Mouse (Mus musculus): Measurements from ENCODE around the gene Tctex1d1.

Tctex1d1 gene

GRCm38 (mm10) chr4:102987325-102987724 is 8.9 kb downstream of the Tctex1d1 start:
- DNase-seq (ENCODE audit: extremely low read depth, insufficient read length, low spot score) = no peak

DNA sequence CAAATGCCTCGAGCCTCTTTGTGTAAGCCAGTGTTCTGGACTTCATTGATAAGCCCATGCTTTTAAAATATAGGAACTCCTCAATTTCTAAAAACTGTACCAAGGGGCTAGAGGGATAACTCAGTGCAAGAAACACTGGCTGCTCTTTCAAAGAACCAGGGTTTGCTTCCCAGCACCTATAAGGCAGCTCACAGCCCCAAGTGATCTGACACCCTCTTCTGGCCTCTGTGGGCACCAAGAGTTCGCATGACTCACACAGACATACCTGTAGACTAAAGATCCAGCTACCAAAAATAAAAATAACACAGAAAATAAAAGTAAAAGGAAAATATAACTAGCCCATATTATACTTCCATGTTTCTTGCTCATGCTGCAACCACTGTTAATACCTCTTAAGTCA is 9.3 kb downstream of the Tctex1d1 start:
- DNase-seq (ENCODE audit: extremely low read depth, insufficient read length, low spot score) = no peak

GRCm38 (mm10) chr4:102988526-102988925 is 10.1 kb downstream of the Tctex1d1 start:
- no peak for DNase-seq (ENCODE audit: extremely low read depth, insufficient read length, low spot score)

GRCm38 (mm10) chr4:102989391-102989790 is 11.0 kb downstream of the Tctex1d1 start:
- no peak for DNase-seq (ENCODE audit: extremely low read depth, insufficient read length, low spot score)

DNA sequence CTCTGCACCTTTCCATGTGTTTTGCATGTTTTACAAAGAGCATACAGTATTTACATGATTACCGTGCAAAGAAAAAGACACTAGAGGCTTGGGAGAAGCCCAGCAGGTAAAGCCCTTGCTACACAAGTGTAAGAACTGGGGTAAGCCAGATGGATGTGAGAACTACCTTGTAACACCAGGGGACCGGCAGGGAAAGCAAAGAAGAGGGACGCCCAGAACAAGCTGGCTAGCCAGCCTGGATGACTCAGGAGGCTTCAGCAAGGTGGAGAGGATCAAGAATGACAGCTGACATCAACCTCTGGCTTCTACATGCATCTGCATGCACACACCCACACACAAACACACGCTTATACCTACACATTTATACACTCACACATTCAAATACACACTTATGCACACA is 11.6 kb downstream of the Tctex1d1 start:
- DNase-seq (ENCODE audit: extremely low read depth, insufficient read length, low spot score) = no peak

DNA sequence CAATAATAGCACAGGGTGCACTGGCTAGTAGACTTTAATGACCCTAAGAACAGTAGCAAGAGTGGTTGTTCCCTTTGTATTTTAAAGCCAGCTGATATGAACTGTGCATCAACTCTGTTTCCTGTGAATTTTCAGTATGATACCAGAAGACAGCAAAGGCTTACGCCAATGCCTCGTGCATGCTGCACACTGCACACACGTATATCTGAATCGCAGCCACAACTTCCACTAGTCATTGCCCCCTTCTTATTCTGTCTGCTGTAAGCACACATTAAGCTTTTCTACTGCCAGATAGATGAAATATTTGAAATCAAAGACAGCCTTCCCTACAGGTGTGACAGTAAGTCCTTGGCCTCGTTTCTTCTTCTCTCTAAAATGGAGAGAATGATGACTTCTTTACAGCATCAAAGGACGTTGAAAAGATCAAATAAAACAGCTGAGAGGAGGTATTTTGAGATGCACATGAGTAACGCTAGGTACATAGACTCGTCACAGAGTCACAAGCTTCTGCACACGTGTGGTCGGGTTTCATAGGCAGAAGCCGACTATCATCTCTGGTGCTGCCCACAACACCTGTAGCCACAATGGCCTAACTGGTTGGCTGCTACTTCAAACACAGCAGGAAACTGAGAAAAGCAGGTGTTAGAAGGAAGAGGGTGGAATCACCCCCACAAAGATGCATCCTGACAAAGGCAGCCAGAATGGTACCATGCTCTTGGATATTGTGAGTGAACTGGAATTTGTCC is 12.4 kb downstream of the Tctex1d1 start:
- DNase-seq (ENCODE audit: extremely low read depth, insufficient read length, low spot score) = no peak

DNA sequence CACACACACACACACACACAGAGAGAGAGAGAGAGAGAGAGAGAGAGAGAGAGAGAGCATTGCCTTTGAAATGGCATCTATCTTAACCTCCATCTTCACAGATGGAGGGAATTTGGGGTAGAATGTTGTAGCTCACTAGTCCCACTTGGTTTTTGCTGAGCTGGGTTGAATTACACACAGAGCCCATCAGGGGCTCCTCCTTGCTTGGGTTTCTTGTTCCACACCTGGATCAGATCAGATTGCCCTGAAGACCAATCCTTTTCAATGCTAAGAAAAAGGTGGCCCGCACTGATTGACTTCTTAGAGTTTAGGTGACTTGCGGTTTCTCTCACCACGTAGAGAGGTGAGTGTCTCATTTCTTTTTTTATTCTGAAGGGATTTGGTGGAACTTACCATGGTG is 13.3 kb downstream of the Tctex1d1 start:
- DNase-seq (ENCODE audit: extremely low read depth, insufficient read length, low spot score) = no peak

DNA sequence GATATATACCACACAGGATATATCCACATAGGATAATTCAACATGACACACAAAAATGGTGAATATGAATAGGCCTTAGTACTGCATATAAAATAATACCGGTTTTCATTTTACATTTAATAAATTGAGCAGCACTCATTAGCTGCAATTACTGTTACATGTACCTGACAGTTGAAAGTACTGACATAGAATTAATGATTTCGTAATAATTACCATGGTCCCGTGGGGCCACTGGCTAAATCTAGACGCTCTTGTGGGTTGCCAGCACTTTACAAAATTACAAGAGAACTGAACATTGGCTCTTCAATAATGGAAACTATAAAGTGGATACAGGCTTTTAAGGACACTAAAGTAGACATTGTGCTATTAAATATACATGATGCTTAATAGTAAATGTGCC is 26.3 kb downstream of the Tctex1d1 start:
- DNase-seq (ENCODE audit: extremely low read depth, insufficient read length, low spot score) = no peak

DNA sequence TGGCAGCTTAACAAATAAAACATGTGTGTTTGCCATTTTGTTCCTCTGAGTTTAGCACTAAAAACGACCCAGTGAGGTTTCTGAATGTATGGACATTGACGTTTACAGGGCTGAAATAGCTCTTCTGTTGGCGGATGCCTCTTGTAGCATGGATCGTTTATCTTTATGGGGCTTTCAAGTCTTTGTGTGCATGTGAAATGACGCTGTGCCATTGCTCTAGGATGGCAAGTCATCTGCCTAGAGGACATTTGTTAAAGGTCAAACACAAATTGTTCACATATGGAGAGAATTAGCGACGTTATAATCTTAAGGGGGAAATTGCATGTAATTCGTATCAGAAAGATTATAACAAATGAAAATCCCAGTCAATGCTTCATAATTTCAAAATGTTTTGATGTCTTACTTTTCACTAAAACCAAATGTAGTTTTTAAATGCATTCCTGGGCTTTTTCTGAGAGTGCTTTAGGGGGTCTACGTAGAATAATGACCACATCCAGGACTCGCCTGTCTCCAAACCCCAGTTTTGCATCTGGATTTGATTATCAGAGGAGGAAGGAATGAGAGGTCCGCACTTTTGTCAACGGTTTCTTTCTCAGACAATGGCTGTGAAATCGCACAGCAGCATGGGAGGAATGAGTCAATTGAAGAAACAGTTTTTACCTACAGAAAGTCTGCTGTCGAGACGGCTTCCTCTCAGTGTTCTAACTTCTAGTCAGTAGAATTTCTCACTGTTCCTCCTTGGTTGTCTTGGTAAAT is 27.0 kb downstream of the Tctex1d1 start:
- DNase-seq (ENCODE audit: extremely low read depth, insufficient read length, low spot score) = no peak

- DNase-seq (ENCODE audit: extremely low read depth, insufficient read length, low spot score) = no peak
Observed at GRCm38 (mm10) chr4:103006266-103006665, 27.9 kb downstream of the Tctex1d1 start.

- no peak for DNase-seq (ENCODE audit: extremely low read depth, insufficient read length, low spot score)
Observed at GRCm38 (mm10) chr4:103006943-103007418, 28.6 kb downstream of the Tctex1d1 start.

GRCm38 (mm10) chr4:103010734-103011133 is 32.3 kb downstream of the Tctex1d1 start:
- DNase-seq (ENCODE audit: extremely low read depth, insufficient read length, low spot score) = no peak

DNA sequence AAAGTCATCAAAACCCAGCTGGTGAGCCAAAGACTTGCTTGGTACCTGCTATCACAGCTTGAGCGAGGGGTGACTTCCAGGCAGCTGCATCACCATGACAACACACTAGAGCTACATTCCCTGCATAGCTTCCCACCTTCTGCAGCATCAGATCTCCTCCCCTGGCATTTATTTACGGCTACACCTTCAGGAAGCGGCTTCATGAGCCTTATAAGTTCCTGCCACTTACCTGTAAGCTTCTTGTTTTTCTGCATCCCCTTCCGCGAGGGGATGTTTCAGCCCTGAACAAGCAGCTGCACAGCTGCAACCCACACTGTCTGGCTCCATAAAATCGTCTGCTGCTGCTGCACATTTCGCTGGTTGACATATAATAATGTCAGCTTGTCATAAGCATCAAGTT is 33.4 kb downstream of the Tctex1d1 start:
- DNase-seq (ENCODE audit: extremely low read depth, insufficient read length, low spot score) = no peak

DNA sequence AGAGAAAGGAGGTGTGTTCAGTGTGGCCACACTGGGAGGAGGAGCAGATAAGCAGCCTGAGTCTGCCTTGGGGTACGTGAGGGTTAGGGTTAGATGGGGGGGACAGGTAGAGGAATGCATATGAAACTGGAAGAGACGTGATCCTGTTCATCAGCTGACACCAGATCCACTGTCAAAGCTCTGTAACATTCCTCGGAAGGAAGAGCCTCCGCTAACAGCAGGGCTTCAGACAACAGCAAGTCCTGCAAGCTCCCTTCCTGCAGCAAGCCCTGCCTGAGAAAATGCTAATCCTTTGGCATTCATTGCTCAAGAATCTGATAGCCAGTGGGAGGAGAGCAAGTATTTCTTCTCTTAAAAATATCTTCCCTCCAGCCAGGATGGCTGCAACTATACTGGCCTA is 35.1 kb downstream of the Tctex1d1 start:
- DNase-seq (ENCODE audit: extremely low read depth, insufficient read length, low spot score) = no peak

- DNase-seq (ENCODE audit: extremely low read depth, insufficient read length, low spot score) = no peak
Observed at GRCm38 (mm10) chr4:103026621-103027020, 48.2 kb downstream of the Tctex1d1 start, which contains the start of gene Insl5. Gene Insl5 (minus strand): TSS chr4:103026842.

- DNase-seq (ENCODE audit: extremely low read depth, insufficient read length, low spot score) = no peak
Observed at GRCm38 (mm10) chr4:103027745-103028144, 49.3 kb downstream of the Tctex1d1 start.

DNA sequence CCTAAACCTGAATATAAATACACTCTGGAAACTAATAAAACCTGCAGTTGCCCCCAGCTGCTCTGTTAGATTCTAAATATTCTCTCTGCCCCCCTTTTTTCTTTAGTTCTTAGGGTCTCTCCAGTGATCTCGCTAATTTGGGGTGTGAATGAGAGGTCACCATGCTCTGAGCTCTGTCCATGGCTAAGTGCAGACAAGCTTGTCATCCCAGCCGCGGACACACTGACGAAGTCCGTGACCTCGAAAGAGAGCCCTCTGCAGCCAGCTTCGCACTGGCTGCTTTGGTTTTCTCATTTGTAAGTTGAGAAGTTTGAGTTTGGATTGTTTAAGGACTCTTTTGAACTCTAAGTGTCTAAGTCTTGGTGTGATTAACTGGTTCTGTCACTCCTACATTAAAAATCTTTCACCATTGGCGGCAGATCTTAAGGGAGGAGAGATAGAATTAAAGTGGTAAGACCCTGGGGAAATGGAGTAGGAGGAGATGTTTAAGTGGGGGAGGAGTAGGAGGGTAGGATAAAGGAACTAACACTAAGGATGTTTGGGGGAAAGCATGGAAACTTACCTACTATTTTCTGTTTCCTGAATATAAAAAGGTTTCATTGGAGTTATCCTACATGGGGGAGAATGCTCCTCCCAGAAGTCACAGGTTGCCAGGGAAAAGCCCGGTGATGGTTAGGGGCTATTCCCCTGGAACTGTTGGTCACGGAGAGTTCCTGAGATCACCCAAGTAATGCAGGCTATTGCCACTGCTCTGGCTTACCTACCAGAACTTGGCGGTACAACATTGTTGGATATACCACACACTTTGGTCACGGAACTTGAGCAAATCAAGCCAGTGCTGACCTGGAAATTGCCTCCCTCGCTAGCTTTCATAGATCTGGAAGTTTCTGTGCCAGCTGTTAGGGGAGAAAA is 50.0 kb downstream of the Tctex1d1 start:
- DNase-seq (ENCODE audit: extremely low read depth, insufficient read length, low spot score) = no peak

GRCm38 (mm10) chr4:103039103-103039837 is 60.9 kb downstream of the Tctex1d1 start:
- no peak for DNase-seq (ENCODE audit: extremely low read depth, insufficient read length, low spot score)

DNA sequence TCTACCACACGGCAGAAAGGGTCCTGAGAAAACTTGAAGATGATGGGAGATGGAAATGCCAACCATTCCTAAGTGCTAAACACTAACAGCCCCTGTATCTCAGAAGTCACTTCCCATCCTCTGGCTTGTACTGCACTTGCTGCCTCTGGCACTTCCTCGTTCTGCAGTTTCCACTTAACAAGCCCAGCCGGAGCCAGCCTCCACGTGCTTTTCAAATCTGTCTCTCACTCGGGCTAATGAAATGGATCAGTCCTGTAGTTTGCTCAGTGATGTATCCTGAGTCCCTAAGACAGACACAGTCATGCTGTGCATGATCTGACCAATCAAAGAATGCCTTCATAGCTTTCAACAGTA is 61.4 kb downstream of the Tctex1d1 start:
- no peak for DNase-seq (ENCODE audit: extremely low read depth, insufficient read length, low spot score)

DNA sequence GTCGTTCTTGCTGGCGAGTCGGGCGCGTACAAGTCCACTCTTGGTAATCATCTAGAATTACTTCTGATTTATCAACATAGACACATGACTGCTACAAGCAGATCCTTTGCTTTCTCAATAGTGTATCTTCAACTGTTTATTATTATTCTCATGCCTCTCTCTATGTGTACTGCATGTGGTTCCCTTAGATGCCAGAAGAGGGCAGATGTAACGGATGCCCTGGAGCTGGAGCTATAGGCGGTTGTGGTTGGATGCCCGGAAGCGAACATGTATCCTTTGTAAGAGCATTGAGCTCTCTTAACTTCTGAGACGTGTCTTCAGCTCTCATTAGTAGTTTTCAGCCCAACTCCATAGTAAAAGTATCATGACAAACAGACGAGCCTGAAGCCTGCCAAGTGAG is 64.6 kb downstream of the Tctex1d1 start:
- DNase-seq (ENCODE audit: extremely low read depth, insufficient read length, low spot score) = no peak
